Mouse (Mus musculus) liver, embryonic 13.5 days (tissue): ENCODE results near the gene Ift27. TPM values are rescaled to one million over a fixed set of nuclear protein-coding genes. Genes with fewer than 3 reads are reported as not detected.
A peak's percentile ranks its signal among the peaks of the same experiment; 100 is the strongest.

Experiments
- ATAC-seq: fragments of 200-750 bp; cut with Nextera tagmentation; 2 replicates; pipeline ENCODE4 v1.8.0; 2017; ENCODE audit warnings: low read depth, mild to moderate bottlenecking, moderate number of reproducible peaks, moderate library complexity
- DNase-seq: peaks from one replicate; pipeline ENCODE4 v3.0.0; 2022
- H3K27ac ChIP-seq: fragments of 300-500 bp; sonication (generic); 2 replicates; pipeline ENCODE4 v1.5.1; 2015; ENCODE audit warnings: moderate library complexity, mild to moderate bottlenecking, inconsistent platforms
- H3K27me3 ChIP-seq: fragments of 300-500 bp; sonication (generic); 2 replicates; pipeline ENCODE4 v1.6.1; 2015; ENCODE audit warnings: mild to moderate bottlenecking, inconsistent platforms
- H3K36me3 ChIP-seq: fragments of 300-500 bp; sonication (generic); 2 replicates; pipeline ENCODE4 v1.6.1; 2015; ENCODE audit warnings: mild to moderate bottlenecking, inconsistent platforms
- H3K4me1 ChIP-seq: fragments of 300-500 bp; sonication (generic); replicated peaks from 2 replicates; pipeline ENCODE4 v1.6.1; 2015; ENCODE audit warnings: inconsistent platforms
- H3K4me2 ChIP-seq: fragments of 300-500 bp; sonication (generic); 2 replicates; pipeline ENCODE4 v1.6.1; 2015; ENCODE audit warnings: inconsistent platforms, mild to moderate bottlenecking, moderate library complexity
- H3K4me3 ChIP-seq: fragments of 300-500 bp; sonication (generic); replicated peaks from 2 replicates; pipeline ENCODE4 v1.5.1; 2015; ENCODE audit warnings: mild to moderate bottlenecking, inconsistent platforms
- H3K9ac ChIP-seq: fragments of 300-500 bp; sonication (generic); 2 replicates; pipeline ENCODE4 v1.6.1; 2015; ENCODE audit warnings: mild to moderate bottlenecking, inconsistent platforms
- H3K9me3 ChIP-seq: fragments of 300-500 bp; sonication (generic); replicated peaks from 2 replicates; pipeline ENCODE4 v1.6.1; 2016; ENCODE audit warnings: inconsistent platforms
- WGBS: fragments of 180-500 bp; shearing (Covaris S2); methylation state at CpG from one replicate; pipeline ENCODE4 v1.1.7; 2015; ENCODE audit not compliant: insufficient replicate concordance; 5-methylcytosine and 5-hydroxymethylcytosine counted together
- polyA plus RNA-seq: library from polyadenylated mRNA; unstranded; fragments of >200 nt; fragmentation: Nextera tagmentation; extraction: Ambion mirVana; gene quantifications from 2 replicates; pipeline ENCODE4 v1.2.1, GENCODE M21; 2015

Ift27 gene
- polyA plus RNA-seq, 1 experiment from 2014 or later: 45.7 TPM

DNA sequence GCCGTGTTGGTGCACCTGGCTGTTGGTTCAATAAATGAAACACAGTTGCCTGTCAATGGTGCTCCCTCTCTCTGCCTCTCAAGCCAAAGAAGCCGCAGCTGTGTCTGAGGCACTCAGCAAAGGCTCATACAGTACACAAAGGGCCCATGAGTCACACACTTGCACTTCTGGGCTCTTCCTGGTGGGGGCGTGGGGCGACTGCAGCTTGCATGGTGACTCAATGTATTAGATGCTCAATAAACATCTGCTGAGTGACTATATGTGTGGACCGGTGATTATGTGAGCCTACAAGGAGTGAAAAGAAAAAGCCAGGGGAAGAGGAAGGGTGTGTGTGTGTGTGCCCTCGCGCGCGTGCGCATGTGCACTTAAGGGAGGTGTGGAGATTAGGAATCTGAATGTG lies 2.3 kb downstream of the Ift27 start:
- 85% methylated on average over 10 of the region's 10 CpGs for WGBS

GRCm38 (mm10) chr15:78170708-78171107 lies 3.2 kb downstream of the Ift27 start:
- DNase-seq (no peak), ATAC-seq (no peak)
- Histone ChIP-seq H3K36me3 (no peaks in the 10 kb centered on the region), H3K27ac (no peak overlapping the region), H3K4me2 (no peak overlapping the region), H3K4me3 (no peak overlapping the region), H3K27me3 (no peaks in the 10 kb centered on the region), H3K9me3 (no peaks in the 10 kb centered on the region), H3K9ac (no peak overlapping the region), H3K4me1 (peaks cover 30% of the 10 kb centered on the region)
- 80% methylated on average over 15 of the region's 15 CpGs for WGBS

More for the DNA sequence above, 2.3 kb downstream of the Ift27 start:
- no peak for ATAC-seq
- Histone ChIP-seq H3K36me3 (no peaks in the 10 kb centered on the region), H3K4me3 (no peak overlapping the region), H3K27ac (no peak overlapping the region), H3K4me1 (peaks cover 32% of the 10 kb centered on the region), H3K4me2 (no peak overlapping the region), H3K9me3 (no peaks in the 10 kb centered on the region), H3K9ac (peak overlapping the region; percentile 84; the same call in 1 of the 2 replicates), H3K27me3 (no peaks in the 10 kb centered on the region)
- no peak for DNase-seq

DNA sequence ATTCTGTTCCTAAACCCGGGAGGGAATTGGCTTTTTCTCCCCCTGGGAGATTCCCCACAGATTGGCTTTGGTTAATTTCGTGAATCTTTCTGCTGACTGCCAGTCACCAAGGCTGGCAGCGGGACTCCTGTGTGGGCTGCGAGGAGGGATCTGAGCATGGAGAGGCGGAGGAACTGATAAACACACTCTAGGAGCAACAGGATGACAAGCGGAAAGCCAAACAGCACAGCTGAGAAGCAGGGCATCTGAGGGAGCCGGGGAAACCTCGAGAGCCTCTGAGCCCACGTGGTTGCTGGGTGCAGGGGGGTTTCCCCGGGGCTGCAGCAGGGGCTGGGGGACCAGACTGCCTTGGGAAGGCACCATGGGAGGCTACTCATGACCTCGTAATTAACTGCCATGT lies 4.3 kb downstream of the Ift27 start:
- whole genome bisulfite sequencing: 69% methylated on average over 11 of the region's 11 CpGs
- no peak for ATAC-seq

GRCm38 (mm10) chr15:78165292-78165691 lies 8.6 kb downstream of the Ift27 start:
- no peaks in the 10 kb centered on the region; the same call in 1 of the 2 replicates for H3K36me3 ChIP-seq
- H3K27ac ChIP-seq: no peak overlapping the region
- no peak for ATAC-seq
- H3K4me3 ChIP-seq: no peak overlapping the region
- H3K9me3 ChIP-seq: no peaks in the 10 kb centered on the region
- no peak overlapping the region for H3K4me2 ChIP-seq
- no peaks in the 10 kb centered on the region for H3K27me3 ChIP-seq
- DNase-seq: no peak
- H3K9ac ChIP-seq: no peak overlapping the region
- no peaks in the 10 kb centered on the region for H3K4me1 ChIP-seq
- 72% methylated on average over 4 of the region's 4 CpGs for WGBS

More for the DNA sequence above, 4.3 kb downstream of the Ift27 start:
- H3K4me1 ChIP-seq: peaks cover 18% of the 10 kb centered on the region
- H3K9me3 ChIP-seq: no peaks in the 10 kb centered on the region
- no peaks in the 10 kb centered on the region for H3K36me3 ChIP-seq
- no peaks in the 10 kb centered on the region for H3K27me3 ChIP-seq
- H3K4me3 ChIP-seq: no peak overlapping the region
- H3K4me2 ChIP-seq: no peak overlapping the region
- no peak overlapping the region for H3K27ac ChIP-seq
- DNase-seq: no peak
- H3K9ac ChIP-seq: 0 out of 2 replicates have a peak overlapping the region, but pooled peaks have one; percentile 2

DNA sequence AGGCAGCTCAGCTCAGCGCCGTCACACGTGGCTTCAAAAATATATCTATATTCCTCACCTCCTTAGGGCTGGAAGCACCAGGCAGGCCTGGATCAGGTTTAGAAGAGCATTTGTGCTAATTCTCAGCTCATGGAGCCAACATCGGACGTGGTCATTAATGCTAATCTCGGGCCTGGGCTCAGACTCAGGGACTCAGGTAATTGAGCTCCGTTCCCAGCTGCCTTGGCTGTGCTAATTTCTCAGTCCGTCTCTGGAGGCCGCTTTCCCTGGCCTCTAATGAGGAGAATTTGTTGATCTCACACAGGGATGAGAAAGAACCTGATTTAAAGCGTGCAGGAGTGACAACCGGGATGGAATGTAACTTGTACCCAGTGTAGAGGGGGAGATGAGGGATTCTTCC lies 9.4 kb downstream of the Ift27 start:
- ATAC-seq: no peak
- WGBS: 83% methylated on average over 11 of the region's 11 CpGs
- no peaks in the 10 kb centered on the region; the same call in 1 of the 2 replicates for H3K36me3 ChIP-seq

GRCm38 (mm10) chr15:78161946-78162345 lies 12.0 kb downstream of the Ift27 start:
- DNase-seq (no peak), ATAC-seq (no peak)
- no peak overlapping the region for H3K4me3 ChIP-seq
- 83% methylated on average over 9 of the region's 9 CpGs for WGBS
- H3K9ac ChIP-seq: no peak overlapping the region
- H3K4me1 ChIP-seq: no peaks in the 10 kb centered on the region
- no peak overlapping the region for H3K4me2 ChIP-seq
- no peaks in the 10 kb centered on the region; the same call in 1 of the 2 replicates for H3K36me3 ChIP-seq
- H3K27ac ChIP-seq: no peak overlapping the region
- no peaks in the 10 kb centered on the region for H3K9me3 ChIP-seq
- H3K27me3 ChIP-seq: no peaks in the 10 kb centered on the region

More for the DNA sequence above, 9.4 kb downstream of the Ift27 start:
- DNase-seq: no peak
- Histone ChIP-seq H3K27me3 (no peaks in the 10 kb centered on the region), H3K4me1 (no peaks in the 10 kb centered on the region), H3K4me2 (no peak overlapping the region), H3K4me3 (no peak overlapping the region), H3K9me3 (no peaks in the 10 kb centered on the region), H3K9ac (no peak overlapping the region), H3K27ac (no peak overlapping the region)

DNA sequence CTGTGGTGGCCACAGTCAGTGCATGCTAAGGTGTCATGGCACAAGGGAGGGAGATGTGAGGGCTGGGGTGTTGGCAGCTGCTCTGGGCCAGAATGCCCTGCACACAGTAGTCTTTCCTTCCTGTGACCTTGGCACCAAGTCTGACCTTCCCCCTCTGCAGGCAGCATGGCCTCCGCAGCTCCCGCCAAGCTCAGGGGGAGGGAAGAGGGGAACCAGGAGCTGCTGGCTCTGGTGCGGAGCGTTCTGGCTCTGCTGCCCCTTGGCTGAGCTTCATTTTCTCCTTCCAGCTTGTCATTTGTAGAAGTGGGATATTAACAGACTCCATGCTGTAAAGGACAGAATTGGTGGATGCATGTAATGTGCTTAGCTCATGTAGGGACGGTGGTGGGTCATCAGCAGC lies 15.6 kb downstream of the Ift27 start:
- Histone ChIP-seq H3K4me1 (no peaks in the 10 kb centered on the region), H3K4me2 (no peak overlapping the region), H3K36me3 (no peaks in the 10 kb centered on the region), H3K27ac (no peak overlapping the region), H3K9ac (no peak overlapping the region), H3K9me3 (no peaks in the 10 kb centered on the region), H3K4me3 (no peak overlapping the region), H3K27me3 (no peaks in the 10 kb centered on the region)
- ATAC-seq (no peak), DNase-seq (no peak)
- WGBS: 84% methylated on average over 4 of the region's 5 CpGs

- 48% methylated on average over 4 of the region's 4 CpGs for whole genome bisulfite sequencing
- ATAC-seq (no peak), DNase-seq (no peak)
- Histone ChIP-seq H3K4me1 (no peaks in the 10 kb centered on the region), H3K4me3 (no peak overlapping the region), H3K27me3 (no peaks in the 10 kb centered on the region), H3K9ac (no peak overlapping the region), H3K36me3 (no peaks in the 10 kb centered on the region), H3K9me3 (no peaks in the 10 kb centered on the region), H3K4me2 (no peak overlapping the region), H3K27ac (no peak overlapping the region)
Observed at GRCm38 (mm10) chr15:78157824-78158223, 16.1 kb downstream of the Ift27 start.

GRCm38 (mm10) chr15:78157330-78157729 lies 16.6 kb downstream of the Ift27 start:
- H3K9me3 ChIP-seq: no peaks in the 10 kb centered on the region
- no peak for DNase-seq
- ATAC-seq: no peak
- H3K36me3 ChIP-seq: no peaks in the 10 kb centered on the region
- 65% methylated on average over 8 of the region's 8 CpGs for WGBS
- H3K4me3 ChIP-seq: no peak overlapping the region
- no peaks in the 10 kb centered on the region for H3K4me1 ChIP-seq
- no peaks in the 10 kb centered on the region for H3K27me3 ChIP-seq
- H3K27ac ChIP-seq: no peak overlapping the region
- H3K9ac ChIP-seq: no peak overlapping the region
- no peak overlapping the region for H3K4me2 ChIP-seq

GRCm38 (mm10) chr15:78155421-78155820 lies 18.5 kb downstream of the Ift27 start:
- Histone ChIP-seq H3K4me1 (no peaks in the 10 kb centered on the region), H3K9ac (no peak overlapping the region), H3K27me3 (no peaks in the 10 kb centered on the region), H3K4me3 (no peak overlapping the region), H3K36me3 (no peaks in the 10 kb centered on the region), H3K27ac (no peak overlapping the region), H3K4me2 (no peak overlapping the region), H3K9me3 (no peaks in the 10 kb centered on the region)
- DNase-seq (no peak), ATAC-seq (no peak)
- WGBS: 65% methylated on average over 6 of the region's 6 CpGs

DNA sequence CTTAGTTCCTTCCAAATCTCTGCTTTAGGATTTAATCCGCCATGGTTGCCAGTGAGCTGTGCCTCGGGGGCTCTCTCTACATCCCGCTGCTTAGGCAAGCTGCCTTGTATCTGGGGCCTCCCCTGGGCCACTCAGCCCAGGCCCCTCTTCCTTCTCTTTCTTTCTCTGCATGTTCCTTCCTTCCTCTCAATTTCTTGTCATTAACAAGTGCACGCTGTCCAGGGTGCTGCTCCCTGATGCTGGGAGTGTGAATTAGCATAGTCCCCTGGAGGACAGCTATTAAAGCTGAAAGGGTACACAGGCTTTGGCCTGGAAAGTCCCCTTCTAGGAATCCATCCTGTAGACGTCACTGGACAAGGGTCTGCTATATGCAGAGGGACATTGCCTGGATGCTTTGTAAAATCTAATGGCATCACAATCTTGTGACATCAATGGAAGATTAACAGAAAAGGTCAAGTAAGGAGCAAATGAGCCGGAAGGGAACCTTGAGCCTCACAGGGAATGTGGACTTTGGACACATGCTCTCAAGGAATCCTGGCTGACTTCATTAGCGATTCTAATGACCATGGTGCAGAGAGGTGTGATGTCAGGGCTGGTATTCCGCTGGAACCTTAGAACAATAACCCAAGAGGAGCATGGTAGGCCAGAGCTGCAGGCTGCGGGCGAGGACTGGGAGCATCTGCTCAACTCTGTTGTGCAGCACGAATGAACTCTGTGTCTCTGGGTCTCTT lies 20.7 kb downstream of the Ift27 start:
- no peak overlapping the region for H3K4me2 ChIP-seq
- WGBS: 47% methylated on average over 11 of the region's 11 CpGs
- no peaks in the 10 kb centered on the region for H3K9me3 ChIP-seq
- H3K36me3 ChIP-seq: no peaks in the 10 kb centered on the region
- no peaks in the 10 kb centered on the region for H3K27me3 ChIP-seq
- H3K9ac ChIP-seq: no peak overlapping the region
- DNase-seq (no peak), ATAC-seq (no peak)
- no peaks in the 10 kb centered on the region for H3K4me1 ChIP-seq
- H3K27ac ChIP-seq: no peak overlapping the region
- H3K4me3 ChIP-seq: no peak overlapping the region

DNA sequence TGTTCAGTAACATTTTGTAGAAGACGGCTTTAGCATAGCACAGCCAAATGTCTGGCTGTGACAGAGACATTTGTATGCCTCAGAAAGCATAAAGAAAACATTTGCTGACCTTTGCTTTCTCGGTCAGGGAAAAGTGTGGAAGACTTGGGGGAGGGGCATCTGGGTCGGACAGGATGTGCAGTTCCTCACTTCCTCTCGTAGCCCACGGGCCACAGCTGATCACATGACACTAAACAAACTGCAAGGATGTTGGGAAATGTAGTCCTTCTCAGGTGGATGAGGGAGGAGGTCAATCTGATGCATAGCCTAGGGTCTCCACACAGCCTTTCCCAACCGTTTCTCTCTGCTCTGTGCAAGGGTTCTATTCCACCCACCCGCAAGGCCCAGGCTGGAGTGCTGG lies 25.3 kb downstream of the Ift27 start:
- no peak for ATAC-seq
- DNase-seq: no peak
- Histone ChIP-seq H3K4me3 (no peak overlapping the region), H3K9me3 (no peaks in the 10 kb centered on the region), H3K9ac (no peak overlapping the region), H3K4me2 (no peak overlapping the region), H3K27me3 (no peaks in the 10 kb centered on the region), H3K27ac (no peak overlapping the region), H3K4me1 (no peaks in the 10 kb centered on the region), H3K36me3 (no peaks in the 10 kb centered on the region)
- WGBS: 45% methylated on average over 7 of the region's 7 CpGs
